Mouse (Mus musculus) bone marrow, adult 2 months (tissue): ENCODE data around the gene Susd4. TPM values are rescaled to one million over a fixed set of nuclear protein-coding genes. Genes with fewer than 3 reads are reported as not detected.

Experiments used
- H3K27ac ChIP-seq: fragments of 200-500 bp; 2 replicates; pipeline ENCODE4 v1.5.1; 2012; ENCODE audit warnings: low read depth, mild to moderate bottlenecking, control low read depth, inconsistent platforms, low read length; ENCODE audit not compliant: control insufficient read depth, poor library complexity, insufficient read depth
- H3K4me1 ChIP-seq: fragments of 200-500 bp; 2 replicates; pipeline ENCODE4 v1.6.1; 2011; ENCODE audit warnings: low read length; ENCODE audit not compliant: control insufficient read depth, insufficient read depth
- H3K4me3 ChIP-seq: fragments of 200-500 bp; replicated peaks from 2 replicates; pipeline ENCODE3; 2011; ENCODE audit warnings: mild to moderate bottlenecking, low read depth, low read length, control low read depth; ENCODE audit not compliant: control insufficient read depth
- CTCF ChIP-seq: fragments of 200-500 bp; IDR thresholded peaks from 2 replicates; pipeline ENCODE4 v1.5.1; 2011; ENCODE audit warnings: low read length, control low read depth; ENCODE audit not compliant: control insufficient read depth, insufficient read depth
- POLR2A ChIP-seq: fragments of 200-500 bp; IDR thresholded peaks from 2 replicates; pipeline ENCODE4 v1.6.1; 2011; ENCODE audit warnings: low read depth, mild to moderate bottlenecking, control low read depth, low read length, borderline replicate concordance; ENCODE audit not compliant: control insufficient read depth
- WGBS: fragments of 180-500 bp; shearing (Covaris S2); methylation state at CpG from one replicate; pipeline ENCODE4 v1.1.7; 2018; 5-methylcytosine and 5-hydroxymethylcytosine counted together
- polyA plus RNA-seq: library from polyadenylated mRNA; stranded (reverse); fragments of >200 nt; gene quantifications from 2 replicates; pipeline ENCODE4 v1.2.4, GENCODE M21; 2011; ENCODE audit warnings: low replicate concordance; ENCODE audit not compliant: missing spikeins, insufficient read depth, insufficient read length

Susd4 gene
- polyA plus RNA-seq, 1 experiment = 1.00 TPM

- TF ChIP-seq CTCF (no peak), POLR2A (no peak)
- Histone ChIP-seq H3K27ac (no peak overlapping the region), H3K4me1 (no peaks in the 10 kb centered on the region), H3K4me3 (no peak overlapping the region)
- 24% methylated on average over 10 of the region's 10 CpGs for WGBS
These were observed 55.3 kb downstream of the Susd4 start for GRCm38 (mm10) chr1:182818931-182819330.

GRCm38 (mm10) chr1:182822729-182823128, 59.1 kb downstream of the Susd4 start:
- TF ChIP-seq POLR2A (no peak), CTCF (no peak)
- no peaks in the 10 kb centered on the region for H3K4me1 ChIP-seq
- WGBS = 83% methylated on average over 10 of the region's 10 CpGs
- H3K4me3 ChIP-seq = no peak overlapping the region
- no peak overlapping the region for H3K27ac ChIP-seq

GRCm38 (mm10) chr1:182823723-182824421, 60.2 kb downstream of the Susd4 start:
- Histone ChIP-seq H3K4me3 (no peak overlapping the region), H3K4me1 (no peaks in the 10 kb centered on the region), H3K27ac (no peak overlapping the region)
- WGBS = 84% methylated on average over 21 of the region's 21 CpGs
- TF ChIP-seq POLR2A (no peak), CTCF (no peak)

- Histone ChIP-seq H3K27ac (no peak overlapping the region), H3K4me3 (no peak overlapping the region), H3K4me1 (no peaks in the 10 kb centered on the region)
- TF ChIP-seq POLR2A (no peak), CTCF (no peak)
- WGBS = 74% methylated on average over 3 of the region's 3 CpGs
These were observed 62.9 kb downstream of the Susd4 start for GRCm38 (mm10) chr1:182826557-182826956.

- no peak for TF ChIP-seq POLR2A
- TF ChIP-seq CTCF = no peak
- Histone ChIP-seq H3K4me3 (no peak overlapping the region), H3K4me1 (no peaks in the 10 kb centered on the region), H3K27ac (no peak overlapping the region)
- 82% methylated on average over 6 of the region's 6 CpGs for WGBS
These were observed 74.4 kb downstream of the Susd4 start for GRCm38 (mm10) chr1:182838061-182838460.

- TF ChIP-seq CTCF (no peak), POLR2A (no peak)
- Histone ChIP-seq H3K27ac (no peak overlapping the region), H3K4me1 (no peaks in the 10 kb centered on the region), H3K4me3 (no peak overlapping the region)
- 59% methylated on average over 4 of the region's 4 CpGs for WGBS
These were observed 75.8 kb downstream of the Susd4 start for GRCm38 (mm10) chr1:182839332-182839929.

- WGBS = 63% methylated on average over 6 of the region's 6 CpGs
- no peaks in the 10 kb centered on the region for H3K4me1 ChIP-seq
- TF ChIP-seq POLR2A = no peak
- no peak for TF ChIP-seq CTCF
- H3K4me3 ChIP-seq = no peak overlapping the region
- H3K27ac ChIP-seq = no peak overlapping the region
These were observed 76.4 kb downstream of the Susd4 start for GRCm38 (mm10) chr1:182840011-182840410.

- 84% methylated on average over 6 of the region's 6 CpGs for WGBS
- Histone ChIP-seq H3K4me1 (no peaks in the 10 kb centered on the region), H3K4me3 (no peak overlapping the region), H3K27ac (no peak overlapping the region)
- TF ChIP-seq CTCF (no peak), POLR2A (no peak)
These were observed 76.9 kb downstream of the Susd4 start for GRCm38 (mm10) chr1:182840606-182841005.
